Mouse (Mus musculus) forebrain, embryonic 13.5 days (tissue): ENCODE results near the gene Mcidas. TPM values are rescaled to one million over a fixed set of nuclear protein-coding genes. Genes with fewer than 3 reads are reported as not detected.

Source experiments
- ATAC-seq: fragments of 200-750 bp; cut with Nextera tagmentation; 2 replicates; pipeline ENCODE4 v1.8.0; 2017
- H3K27ac ChIP-seq: fragments of 300-500 bp; sonication (generic); 2 replicates; pipeline ENCODE4 v1.5.1; 2015; ENCODE audit warnings: inconsistent platforms, mild to moderate bottlenecking, moderate library complexity
- H3K27me3 ChIP-seq: fragments of 300-500 bp; sonication (generic); 2 replicates; pipeline ENCODE4 v1.6.1; 2015; ENCODE audit warnings: mild to moderate bottlenecking, inconsistent platforms
- H3K36me3 ChIP-seq: fragments of 300-500 bp; sonication (generic); 2 replicates; pipeline ENCODE4 v1.6.1; 2015; ENCODE audit warnings: mild to moderate bottlenecking, inconsistent platforms; ENCODE audit not compliant: poor library complexity, severe bottlenecking
- H3K4me1 ChIP-seq: fragments of 300-500 bp; sonication (generic); 2 replicates; pipeline ENCODE4 v1.6.1; 2015; ENCODE audit warnings: inconsistent platforms
- H3K4me2 ChIP-seq: fragments of 300-500 bp; sonication (generic); 2 replicates; pipeline ENCODE4 v1.6.1; 2015; ENCODE audit warnings: inconsistent platforms, mild to moderate bottlenecking, moderate library complexity
- H3K4me3 ChIP-seq: fragments of 300-500 bp; sonication (generic); 2 replicates; pipeline ENCODE4 v1.5.1; 2015; ENCODE audit warnings: mild to moderate bottlenecking, inconsistent platforms
- H3K9ac ChIP-seq: fragments of 300-500 bp; sonication (generic); 2 replicates; pipeline ENCODE4 v1.6.1; 2015; ENCODE audit warnings: mild to moderate bottlenecking, inconsistent platforms
- H3K9me3 ChIP-seq: fragments of 300-500 bp; sonication (generic); replicated peaks from 2 replicates; pipeline ENCODE4 v1.6.1; 2016; ENCODE audit warnings: inconsistent platforms
- WGBS: fragments of 180-500 bp; shearing (Covaris S2); methylation state at CpG from one replicate; pipeline ENCODE4 v1.1.7; 2015; 5-methylcytosine and 5-hydroxymethylcytosine counted together
- polyA plus RNA-seq: library from polyadenylated mRNA; unstranded; fragments of >200 nt; fragmentation: Nextera tagmentation; extraction: Ambion mirVana; gene quantifications from 2 replicates; pipeline ENCODE4 v1.2.1, GENCODE M21; 2015

Gene Mcidas
- polyA plus RNA-seq, 1 experiment from 2014 or later: 1.4 TPM

DNA sequence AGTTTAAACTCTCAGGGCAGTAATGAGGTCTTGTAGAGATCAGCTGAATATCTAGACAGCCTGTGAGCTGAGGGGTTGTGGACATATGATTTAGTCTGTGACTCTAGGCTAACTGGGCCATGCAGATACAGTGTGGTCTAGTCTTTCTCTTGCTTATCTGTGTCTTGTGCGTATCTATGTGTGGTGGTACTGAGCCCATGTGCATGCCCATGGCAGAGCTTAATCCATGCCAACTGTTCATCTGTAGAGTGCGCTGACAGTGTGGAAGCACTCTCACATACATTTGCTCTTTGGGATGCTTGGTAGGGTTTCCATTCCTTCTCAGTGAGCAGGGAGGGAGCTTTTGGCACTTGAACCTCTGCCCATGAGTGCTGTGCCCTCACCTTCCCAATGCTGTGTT lies 27.9 kb downstream of the Mcidas start:
- Histone ChIP-seq H3K4me3 (no peak overlapping the region), H3K9ac (no peak overlapping the region), H3K4me1 (no peaks in the 10 kb centered on the region), H3K27ac (no peak overlapping the region), H3K27me3 (peaks cover 2% of the 10 kb centered on the region; the same call in 1 of the 2 replicates), H3K9me3 (no peaks in the 10 kb centered on the region), H3K4me2 (no peak overlapping the region), H3K36me3 (no peaks in the 10 kb centered on the region)
- 85% methylated on average over 2 of the region's 2 CpGs for WGBS
- ATAC-seq: no peak

DNA sequence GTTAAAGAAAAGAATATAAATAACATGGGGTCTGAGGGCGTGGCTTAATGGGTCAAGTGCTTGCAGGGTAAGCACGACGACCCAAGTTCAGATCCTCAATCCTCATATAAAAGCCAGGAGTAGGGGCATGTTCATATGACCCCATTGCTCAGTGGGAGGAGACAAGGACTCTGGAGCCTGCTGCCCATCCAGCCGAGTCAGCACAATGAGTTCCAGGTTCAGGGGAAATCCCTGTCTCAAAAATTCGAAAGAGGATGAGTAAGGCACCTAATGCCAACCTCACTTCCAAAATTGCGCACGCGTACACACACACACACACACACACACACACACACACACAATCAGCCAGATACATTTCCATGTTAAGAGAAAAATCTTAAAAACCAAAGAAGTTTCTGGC lies 28.8 kb downstream of the Mcidas start:
- no peaks in the 10 kb centered on the region for H3K36me3 ChIP-seq
- no peak overlapping the region for H3K4me3 ChIP-seq
- H3K27ac ChIP-seq: no peak overlapping the region
- no peaks in the 10 kb centered on the region for H3K4me1 ChIP-seq
- no peak overlapping the region for H3K9ac ChIP-seq
- ATAC-seq: no peak
- no peak overlapping the region for H3K4me2 ChIP-seq
- H3K9me3 ChIP-seq: no peaks in the 10 kb centered on the region
- WGBS: 75% methylated on average over 8 of the region's 8 CpGs
- H3K27me3 ChIP-seq: peaks cover 2% of the 10 kb centered on the region; the same call in 1 of the 2 replicates

DNA sequence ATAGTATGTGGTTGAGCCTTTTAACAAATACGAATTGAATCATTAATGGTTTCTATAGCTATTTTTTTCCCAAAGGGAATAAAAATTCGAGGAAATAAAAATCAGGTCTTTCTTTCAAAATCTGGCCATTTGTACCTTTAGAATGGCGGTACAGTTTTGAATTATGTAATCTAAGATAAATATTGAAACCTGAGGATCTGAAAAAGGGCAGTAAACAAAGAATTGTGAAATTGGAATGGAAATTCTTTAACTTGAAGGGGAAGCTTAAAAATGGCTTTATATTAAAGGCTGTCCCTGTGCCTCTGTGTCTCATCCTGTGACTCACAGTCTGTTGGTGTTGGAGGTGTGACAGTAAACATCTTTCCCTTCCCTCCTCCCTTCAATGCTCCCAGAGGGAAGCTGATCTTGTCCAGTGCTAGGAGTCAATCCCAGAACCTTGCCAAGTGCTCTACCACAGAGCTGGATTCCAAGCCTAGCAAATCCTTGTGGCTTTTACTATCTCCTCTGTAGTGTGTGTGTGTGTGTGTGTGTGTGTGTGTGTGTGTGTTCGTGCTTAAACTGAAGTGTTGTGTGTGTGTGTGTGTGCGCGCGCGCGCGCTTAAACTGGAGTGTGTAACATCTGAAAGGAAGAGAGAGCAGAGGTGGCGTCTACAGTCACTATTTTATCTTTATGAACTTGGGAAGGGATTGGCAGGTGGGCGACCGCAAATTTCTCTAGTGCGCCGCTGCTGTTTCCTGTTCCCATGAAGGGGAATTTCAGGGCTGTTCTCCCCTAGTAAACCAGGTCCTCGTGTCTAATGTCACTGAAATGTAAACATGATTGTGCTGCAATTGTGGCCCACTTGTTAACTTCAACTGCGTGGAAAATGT lies 29.9 kb downstream of the Mcidas start:
- H3K4me3 ChIP-seq: no peak overlapping the region
- no peaks in the 10 kb centered on the region for H3K4me1 ChIP-seq
- H3K27me3 ChIP-seq: peaks cover 9% of the 10 kb centered on the region; the same call in 1 of the 2 replicates
- H3K27ac ChIP-seq: no peak overlapping the region
- H3K9ac ChIP-seq: no peak overlapping the region
- no peaks in the 10 kb centered on the region for H3K9me3 ChIP-seq
- no peaks in the 10 kb centered on the region for H3K36me3 ChIP-seq
- no peak overlapping the region for H3K4me2 ChIP-seq
- 85% methylated on average over 17 of the region's 17 CpGs for WGBS
- no peak for ATAC-seq

DNA sequence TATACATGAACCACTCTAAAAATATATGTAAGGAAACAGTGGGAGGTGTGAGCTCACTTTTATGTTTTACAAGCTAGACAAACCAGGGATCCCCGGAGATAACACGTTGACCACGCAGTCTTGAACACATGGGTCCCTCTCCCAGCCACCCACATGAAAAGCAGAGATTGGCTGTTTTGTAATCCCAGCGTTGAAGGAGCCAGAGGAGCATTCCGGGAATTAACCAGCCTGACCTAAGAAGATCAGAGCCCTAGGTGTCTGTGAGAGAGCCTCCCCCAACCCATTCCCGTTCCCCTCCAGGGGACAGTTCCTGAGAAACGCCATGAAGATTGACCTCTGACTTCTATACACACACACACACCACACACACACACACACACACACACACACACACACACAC lies 37.7 kb downstream of the Mcidas start:
- peak overlapping the region; percentile 56 for H3K4me3 ChIP-seq
- peaks cover 24% of the 10 kb centered on the region for H3K4me1 ChIP-seq
- no peak overlapping the region for H3K27ac ChIP-seq
- H3K9ac ChIP-seq: 0 out of 2 replicates have a peak overlapping the region, but pooled peaks have one; percentile 71
- no peaks in the 10 kb centered on the region for H3K36me3 ChIP-seq
- no peaks in the 10 kb centered on the region for H3K9me3 ChIP-seq
- peaks cover 59% of the 10 kb centered on the region for H3K27me3 ChIP-seq
- 2% methylated on average over 7 of the region's 7 CpGs for WGBS
- peak overlapping the region; percentile 77 for H3K4me2 ChIP-seq
- ATAC-seq: peak; percentile 0; the same call in 1 of the 2 replicates

DNA sequence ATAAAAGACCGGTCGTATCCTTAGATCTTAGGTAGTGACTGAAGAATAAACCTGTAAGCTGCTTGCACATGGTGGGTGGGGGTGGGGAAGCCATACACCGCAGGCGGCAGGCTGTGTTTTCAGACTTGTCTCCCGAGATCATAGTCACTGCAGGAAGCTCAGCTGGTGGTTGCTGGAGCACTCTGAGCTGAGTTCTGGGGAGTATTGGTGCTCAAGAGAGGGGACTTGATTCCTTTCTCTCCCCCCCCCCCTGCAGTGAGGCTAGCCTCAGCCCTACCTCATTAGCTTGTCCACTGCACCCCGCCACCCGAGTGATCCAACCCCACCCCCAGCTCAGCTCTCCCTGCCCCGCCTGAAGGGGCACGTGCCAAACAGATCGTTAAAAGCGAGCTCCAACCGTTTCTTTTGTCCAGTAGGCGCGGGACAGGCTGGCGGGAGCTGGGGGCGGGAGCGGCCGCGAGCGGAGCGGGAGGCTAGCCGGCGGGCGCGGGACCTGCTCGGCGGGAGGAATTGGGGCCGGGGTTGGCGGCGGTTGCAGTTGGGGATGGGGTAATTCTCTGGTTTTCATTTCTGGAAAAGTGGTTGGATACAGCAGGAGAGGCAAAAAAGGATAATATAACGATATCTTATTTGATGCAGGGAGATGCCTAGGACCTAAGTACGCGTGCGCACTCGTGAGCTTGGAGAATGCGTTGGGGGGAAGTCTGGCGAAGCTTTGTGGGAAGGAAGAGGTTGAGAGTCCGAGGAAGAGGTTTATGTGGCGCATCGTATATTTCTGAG lies 38.3 kb downstream of the Mcidas start:
- under 1% methylated on average over 40 of the region's 40 CpGs for WGBS
- H3K27me3 ChIP-seq: peaks cover 59% of the 10 kb centered on the region
- peak; percentile 57 for ATAC-seq
- no peaks in the 10 kb centered on the region for H3K36me3 ChIP-seq
- peak overlapping the region; percentile 56 for H3K4me3 ChIP-seq
- H3K27ac ChIP-seq: 0 out of 2 replicates have a peak overlapping the region, but pooled peaks have one; percentile 10
- peaks cover 24% of the 10 kb centered on the region for H3K4me1 ChIP-seq
- H3K4me2 ChIP-seq: peak overlapping the region; percentile 77
- peak overlapping the region; percentile 71 for H3K9ac ChIP-seq
- H3K9me3 ChIP-seq: no peaks in the 10 kb centered on the region

DNA sequence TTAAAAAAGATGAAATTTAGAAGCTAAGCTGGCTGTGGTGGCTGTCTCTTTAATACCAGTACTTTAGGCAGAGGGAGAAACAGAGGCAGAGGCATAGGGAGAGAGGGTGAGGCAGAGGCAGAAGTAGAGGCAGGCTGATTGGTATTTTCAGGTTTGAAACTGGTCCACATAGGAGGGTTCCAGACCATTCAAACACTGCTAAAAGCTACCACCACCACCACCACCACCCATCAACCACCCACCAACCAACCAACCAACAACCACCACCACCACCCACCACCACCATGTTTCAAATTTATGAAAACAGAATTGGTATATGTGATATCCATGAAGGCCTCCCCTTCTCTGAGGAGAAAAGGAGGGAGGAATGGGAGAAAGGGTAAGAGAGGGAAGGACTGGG lies 39.2 kb downstream of the Mcidas start:
- Histone ChIP-seq H3K9me3 (no peaks in the 10 kb centered on the region), H3K27me3 (peaks cover 62% of the 10 kb centered on the region), H3K36me3 (no peaks in the 10 kb centered on the region), H3K27ac (no peak overlapping the region), H3K4me3 (no peak overlapping the region), H3K9ac (no peak overlapping the region), H3K4me2 (peak overlapping the region; percentile 77; the same call in 1 of the 2 replicates), H3K4me1 (peaks cover 24% of the 10 kb centered on the region)
- ATAC-seq: no peak

DNA sequence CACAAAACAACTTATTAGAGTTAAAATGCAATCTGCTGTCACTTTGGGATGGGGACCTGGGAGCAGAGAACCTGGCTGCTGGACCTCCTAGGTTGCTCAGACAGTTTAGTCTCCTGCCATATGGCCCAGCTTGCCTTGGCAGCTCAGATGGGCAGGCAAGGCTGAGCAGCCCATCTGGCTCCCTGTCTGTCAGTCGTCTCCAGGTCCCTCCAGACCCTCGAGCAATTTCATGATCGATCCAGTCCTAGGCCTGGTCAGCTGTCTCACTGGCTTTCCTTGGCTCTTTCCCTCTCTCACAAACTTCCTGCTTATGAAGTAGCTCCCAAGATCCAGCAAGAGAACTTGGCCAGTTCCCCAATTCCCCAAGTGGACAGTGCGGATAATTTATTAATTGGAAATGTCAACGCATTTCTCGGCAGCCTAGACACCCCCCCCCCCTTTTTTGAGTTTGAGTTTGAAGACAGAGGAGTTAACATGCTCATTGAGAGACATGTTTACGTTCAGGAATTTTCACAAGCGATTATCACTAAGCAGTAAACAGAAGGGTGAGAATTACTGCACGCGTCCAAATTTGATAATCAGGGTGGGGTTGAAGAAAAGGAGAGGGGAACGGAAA lies 40.7 kb downstream of the Mcidas start:
- Histone ChIP-seq H3K27me3 (peaks cover 48% of the 10 kb centered on the region), H3K4me1 (peaks cover 24% of the 10 kb centered on the region), H3K27ac (no peak overlapping the region), H3K4me3 (peak overlapping the region; percentile 55), H3K4me2 (peak overlapping the region; percentile 97), H3K9ac (peak overlapping the region; percentile 70; the same call in 1 of the 2 replicates), H3K36me3 (no peaks in the 10 kb centered on the region), H3K9me3 (no peaks in the 10 kb centered on the region)
- peak; percentile 57; the same call in 1 of the 2 replicates for ATAC-seq
- WGBS: 1% methylated on average over 11 of the region's 11 CpGs

DNA sequence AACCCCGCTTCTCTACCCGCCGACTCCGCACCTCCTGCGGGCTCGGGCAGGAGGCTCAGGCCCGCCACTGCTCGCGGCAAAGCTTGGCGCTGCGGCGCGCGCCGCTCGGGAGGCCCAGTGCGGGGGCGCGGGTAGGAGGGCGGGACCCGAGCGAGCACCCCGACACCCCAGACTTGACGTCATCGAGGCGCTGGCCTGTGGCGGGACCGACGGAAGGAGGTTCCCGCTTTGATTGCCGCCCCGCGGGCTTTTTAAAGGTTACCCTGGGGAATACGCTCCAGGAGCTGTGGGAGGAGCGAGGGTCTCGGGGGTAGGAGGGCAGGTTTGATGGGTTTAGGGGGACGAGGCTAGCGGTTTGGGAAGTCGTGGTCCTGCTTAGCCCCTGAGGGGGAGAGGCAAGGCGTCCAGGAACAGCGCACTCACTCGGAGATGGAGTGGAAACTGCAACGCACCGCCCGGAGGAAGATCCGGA lies 41.3 kb downstream of the Mcidas start, which contains the start of gene Cdc20b:
Gene Cdc20b, plus strand, starts transcription at position 162 of the 472 bp plus-strand sequence.
- H3K9me3 ChIP-seq: no peaks in the 10 kb centered on the region
- WGBS: under 1% methylated on average over 46 of the region's 46 CpGs

DNA sequence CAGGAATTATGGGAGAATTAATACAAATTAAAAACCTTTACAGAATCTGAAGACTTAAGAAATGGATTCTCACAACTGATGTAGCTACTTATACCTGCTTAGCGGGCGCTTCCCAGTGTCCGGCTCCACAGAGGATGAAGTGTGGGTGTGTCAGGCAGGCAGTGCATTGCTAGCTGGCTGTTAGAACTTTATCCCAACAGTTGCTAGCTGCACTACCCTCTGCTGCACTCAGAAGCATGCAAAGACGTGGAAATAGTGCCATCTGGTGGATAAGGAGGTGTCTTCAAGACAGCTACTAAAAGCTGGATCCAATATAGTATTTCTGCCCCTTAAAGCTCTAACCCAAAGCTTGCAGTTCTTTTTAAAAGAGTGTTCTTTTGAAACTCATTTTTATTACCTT lies 42.2 kb downstream of the Mcidas start:
- peak; percentile 83 for ATAC-seq
- H3K9me3 ChIP-seq: no peaks in the 10 kb centered on the region
- H3K9ac ChIP-seq: no peak overlapping the region
- peaks cover 39% of the 10 kb centered on the region for H3K27me3 ChIP-seq
- peak overlapping the region; percentile 55 for H3K4me3 ChIP-seq
- 2% methylated on average over 4 of the region's 4 CpGs for WGBS
- no peak overlapping the region for H3K27ac ChIP-seq
- peaks cover 24% of the 10 kb centered on the region for H3K4me1 ChIP-seq
- no peaks in the 10 kb centered on the region for H3K36me3 ChIP-seq
- H3K4me2 ChIP-seq: peak overlapping the region; percentile 97

More for the DNA sequence above, 41.3 kb downstream of the Mcidas start, which contains the start of gene Cdc20b:
- Histone ChIP-seq H3K4me3 (peak within 1 kb of the TSS; percentile 55), H3K4me1 (peaks cover 24% of the 10 kb centered on the region), H3K36me3 (no peaks in the 10 kb centered on the region), H3K4me2 (peak within 1 kb of the TSS; percentile 97), H3K27ac (no peak within 1 kb of the TSS), H3K9ac (peak within 1 kb of the TSS; percentile 70), H3K27me3 (peaks cover 44% of the 10 kb centered on the region)
- peak; percentile 40; the same call in 1 of the 2 replicates for ATAC-seq

DNA sequence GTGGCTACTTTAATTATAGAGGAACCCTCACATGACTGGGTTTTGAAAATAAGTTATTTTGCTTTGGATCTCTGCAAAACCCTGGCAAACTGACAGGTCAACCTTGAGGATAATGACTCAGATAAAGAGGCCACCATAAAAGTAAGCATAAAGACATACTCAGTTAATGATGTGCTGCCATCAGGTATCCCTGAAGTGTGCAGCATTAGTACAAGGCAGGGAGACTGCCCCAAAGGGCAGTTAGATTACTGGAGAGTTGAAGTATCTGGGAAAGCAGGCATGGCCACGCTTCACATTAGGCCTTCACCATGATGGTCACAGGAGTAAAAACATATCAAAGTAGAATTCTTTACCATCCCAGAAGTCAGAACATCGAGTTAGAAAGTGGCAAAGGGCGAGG lies 51.2 kb downstream of the Mcidas start:
- H3K27me3 ChIP-seq: no peaks in the 10 kb centered on the region
- 0 out of 2 replicates have a peak, but pooled peaks cover 5% of the 10 kb centered on the region for H3K4me1 ChIP-seq
- H3K4me3 ChIP-seq: peak overlapping the region; percentile 42
- 84% methylated on average over 3 of the region's 3 CpGs for WGBS
- ATAC-seq: no peak
- H3K9me3 ChIP-seq: no peaks in the 10 kb centered on the region
- H3K36me3 ChIP-seq: peaks cover 6% of the 10 kb centered on the region; the same call in 1 of the 2 replicates
- H3K27ac ChIP-seq: no peak overlapping the region
- H3K4me2 ChIP-seq: peak overlapping the region; percentile 65
- no peak overlapping the region for H3K9ac ChIP-seq

DNA sequence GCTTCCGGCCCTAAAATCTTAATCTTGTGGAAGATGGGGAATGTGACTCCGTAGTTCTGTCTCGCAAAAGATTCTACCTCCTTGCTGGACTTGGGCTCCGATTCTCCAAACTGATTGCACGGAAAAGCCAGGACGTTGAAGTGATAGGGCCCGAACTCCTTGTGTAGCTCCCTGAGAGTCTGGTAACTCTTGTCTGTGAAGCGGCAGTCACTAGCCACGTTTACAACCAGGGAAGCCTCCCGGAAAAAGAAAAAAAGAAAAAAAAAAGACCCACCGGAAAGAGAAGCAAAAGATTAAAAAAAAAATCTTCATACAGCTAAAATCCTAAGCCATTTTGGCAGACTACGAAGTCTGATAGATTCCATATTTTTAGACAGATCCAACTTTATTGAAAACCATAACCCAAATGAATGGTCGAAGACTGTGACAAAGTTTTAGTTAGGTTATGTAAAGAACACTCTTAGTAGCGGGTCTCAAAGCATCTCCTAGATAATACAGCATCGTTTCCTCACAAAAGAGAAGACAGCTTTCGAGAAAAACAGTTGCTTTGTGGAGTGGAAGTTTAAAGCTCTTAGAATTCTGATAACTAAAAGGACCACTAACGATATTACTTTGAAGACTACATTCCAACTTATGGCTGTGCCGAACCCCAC lies 51.9 kb downstream of the Mcidas start:
- Histone ChIP-seq H3K9me3 (no peaks in the 10 kb centered on the region), H3K27ac (no peak overlapping the region), H3K9ac (peak overlapping the region; percentile 40), H3K36me3 (peaks cover 6% of the 10 kb centered on the region; the same call in 1 of the 2 replicates), H3K4me3 (peak overlapping the region; percentile 42), H3K27me3 (no peaks in the 10 kb centered on the region), H3K4me1 (0 out of 2 replicates have a peak, but pooled peaks cover 5% of the 10 kb centered on the region), H3K4me2 (peak overlapping the region; percentile 65)
- ATAC-seq: no peak
- WGBS: 21% methylated on average over 18 of the region's 18 CpGs
